Mouse (Mus musculus) stomach, embryonic 16.5 days (tissue): Measurements from ENCODE around the gene Nt5c1a. TPM values are rescaled to one million over a fixed set of nuclear protein-coding genes. Genes with fewer than 3 reads are reported as not detected.

Experiments used
- ATAC-seq: fragments of 200-750 bp; cut with Nextera tagmentation; 2 replicates; pipeline ENCODE4 v1.8.0; 2017; ENCODE audit warnings: moderate number of reproducible peaks, moderate TSS enrichment; ENCODE audit not compliant: insufficient read depth, low FRiP score
- H3K27ac ChIP-seq: fragments of 300-500 bp; sonication (generic); 2 replicates; pipeline ENCODE4 v1.5.1; 2014; ENCODE audit warnings: low read length
- H3K27me3 ChIP-seq: fragments of 300-500 bp; sonication (generic); 2 replicates; pipeline ENCODE4 v1.6.1; 2014; ENCODE audit warnings: low read length, control low read depth, mixed read lengths; ENCODE audit not compliant: control insufficient read depth, insufficient read depth
- H3K36me3 ChIP-seq: fragments of 300-500 bp; sonication (generic); 2 replicates; pipeline ENCODE4 v1.6.1; 2014; ENCODE audit warnings: low read length; ENCODE audit not compliant: control insufficient read depth, insufficient read depth
- H3K4me1 ChIP-seq: fragments of 300-500 bp; sonication (generic); 2 replicates; pipeline ENCODE4 v1.6.1; 2014; ENCODE audit warnings: low read length, control low read depth, mixed read lengths; ENCODE audit not compliant: control insufficient read depth, insufficient read depth
- H3K4me2 ChIP-seq: fragments of 300-500 bp; sonication (generic); 2 replicates; pipeline ENCODE4 v1.6.1; 2014; ENCODE audit warnings: low read depth, low read length, mixed read lengths
- H3K4me3 ChIP-seq: fragments of 300-500 bp; sonication (generic); replicated peaks from 2 replicates; pipeline ENCODE4 v1.5.1; 2014; ENCODE audit warnings: mild to moderate bottlenecking, low read length
- H3K9ac ChIP-seq: fragments of 300-500 bp; sonication (generic); 2 replicates; pipeline ENCODE4 v1.6.1; 2014; ENCODE audit warnings: low read length
- H3K9me3 ChIP-seq: fragments of 300-500 bp; sonication (generic); replicated peaks from 2 replicates; pipeline ENCODE4 v1.6.1; 2016; ENCODE audit warnings: low read length, control low read depth; ENCODE audit not compliant: control insufficient read depth
- WGBS: fragments of 180-500 bp; shearing (Covaris S2); extraction: QIAGEN DNeasy Blood & Tissue Kit; methylation state at CpG from one replicate; pipeline ENCODE4 v1.1.7; 2014; 5-methylcytosine and 5-hydroxymethylcytosine counted together
- polyA plus RNA-seq: library from polyadenylated mRNA; unstranded; fragments of >200 nt; fragmentation: Nextera tagmentation; extraction: Ambion mirVana; gene quantifications from 2 replicates; pipeline ENCODE4 v1.2.1, GENCODE M21; 2015

Nt5c1a gene
- polyA plus RNA-seq, 1 experiment from 2014 or later = not detected

DNA sequence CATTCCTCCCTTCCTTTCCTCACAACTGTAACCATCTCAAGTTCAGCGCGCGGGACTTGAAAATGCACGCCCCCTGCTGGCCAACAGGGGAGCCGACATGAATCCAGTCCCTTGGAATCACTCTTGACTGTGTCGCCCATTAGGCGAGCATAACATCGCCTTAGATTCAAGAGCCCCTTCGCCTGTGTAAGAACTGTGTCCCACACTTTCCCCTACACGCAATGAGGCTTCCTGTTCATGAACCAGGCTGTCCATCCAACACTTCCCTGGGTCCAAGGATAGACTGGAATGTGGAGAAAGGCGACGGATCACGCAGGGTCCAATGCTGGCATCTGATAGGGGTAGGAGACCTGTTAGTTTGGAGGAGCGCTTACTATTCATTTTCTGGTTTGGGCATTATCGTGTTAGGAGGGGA, 526 bp upstream of the Nt5c1a start:
- Histone ChIP-seq H3K36me3 (no peaks in the 10 kb centered on the region), H3K4me1 (peaks cover 6% of the 10 kb centered on the region; the same call in 1 of the 2 replicates), H3K4me2 (peak overlapping the region; percentile 85), H3K9me3 (no peaks in the 10 kb centered on the region), H3K4me3 (peak overlapping the region; percentile 47), H3K9ac (no peak overlapping the region; the same call in 1 of the 2 replicates), H3K27ac (no peak overlapping the region), H3K27me3 (peaks cover 39% of the 10 kb centered on the region)
- 5% methylated on average over 15 of the region's 15 CpGs for WGBS
- ATAC-seq = peak; percentile 30; the same call in 1 of the 2 replicates

DNA sequence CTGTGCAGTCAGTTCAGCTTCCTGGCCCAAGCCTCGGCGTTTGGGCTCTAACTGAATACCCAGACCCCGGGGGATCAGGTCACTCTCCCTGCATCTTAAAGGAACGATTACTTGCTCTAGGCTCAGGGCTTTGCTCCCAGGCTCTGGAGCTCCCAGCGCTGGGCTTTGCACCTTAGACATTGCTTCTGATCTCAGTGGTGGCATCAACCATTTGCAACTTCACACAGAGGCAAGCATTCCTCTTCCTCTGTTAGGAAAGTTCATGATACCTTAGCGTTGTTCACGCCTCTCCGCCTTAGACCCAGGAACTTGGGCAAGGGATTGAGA, 753 bp downstream of the Nt5c1a start:
- peaks cover 6% of the 10 kb centered on the region; the same call in 1 of the 2 replicates for H3K4me1 ChIP-seq
- WGBS = 18% methylated on average over 8 of the region's 8 CpGs
- no peak for ATAC-seq
- peak overlapping the region; percentile 47 for H3K4me3 ChIP-seq
- no peak overlapping the region for H3K9ac ChIP-seq
- no peak overlapping the region for H3K27ac ChIP-seq
- peaks cover 39% of the 10 kb centered on the region for H3K27me3 ChIP-seq
- no peaks in the 10 kb centered on the region for H3K36me3 ChIP-seq
- H3K4me2 ChIP-seq = peak overlapping the region; percentile 85
- H3K9me3 ChIP-seq = no peaks in the 10 kb centered on the region

DNA sequence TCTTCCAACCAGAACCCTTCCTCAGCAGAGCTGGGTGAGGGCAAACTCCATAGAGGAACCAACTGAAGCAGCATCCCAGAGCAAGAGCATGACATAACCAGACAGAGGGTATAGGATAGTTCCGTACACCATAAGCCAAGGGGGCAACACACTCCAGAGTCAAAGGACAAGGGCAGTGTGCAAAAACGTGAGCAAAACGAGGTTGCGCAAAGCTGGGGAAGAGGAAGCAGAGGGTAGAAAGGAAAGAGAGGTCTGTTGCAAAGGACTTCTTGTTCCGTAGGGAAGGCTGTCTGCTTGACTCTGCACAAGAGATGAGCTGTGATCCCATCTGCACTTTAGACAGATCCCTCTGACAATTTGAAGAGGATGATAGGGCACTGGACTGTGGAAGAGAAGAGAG, 6.0 kb downstream of the Nt5c1a start:
- H3K9me3 ChIP-seq = no peaks in the 10 kb centered on the region
- peaks cover 6% of the 10 kb centered on the region; the same call in 1 of the 2 replicates for H3K27me3 ChIP-seq
- no peak overlapping the region for H3K9ac ChIP-seq
- no peaks in the 10 kb centered on the region for H3K4me1 ChIP-seq
- WGBS = 67% methylated on average over 5 of the region's 5 CpGs
- no peak overlapping the region for H3K27ac ChIP-seq
- H3K36me3 ChIP-seq = no peaks in the 10 kb centered on the region
- H3K4me2 ChIP-seq = no peak overlapping the region
- no peak for ATAC-seq
- H3K4me3 ChIP-seq = no peak overlapping the region

DNA sequence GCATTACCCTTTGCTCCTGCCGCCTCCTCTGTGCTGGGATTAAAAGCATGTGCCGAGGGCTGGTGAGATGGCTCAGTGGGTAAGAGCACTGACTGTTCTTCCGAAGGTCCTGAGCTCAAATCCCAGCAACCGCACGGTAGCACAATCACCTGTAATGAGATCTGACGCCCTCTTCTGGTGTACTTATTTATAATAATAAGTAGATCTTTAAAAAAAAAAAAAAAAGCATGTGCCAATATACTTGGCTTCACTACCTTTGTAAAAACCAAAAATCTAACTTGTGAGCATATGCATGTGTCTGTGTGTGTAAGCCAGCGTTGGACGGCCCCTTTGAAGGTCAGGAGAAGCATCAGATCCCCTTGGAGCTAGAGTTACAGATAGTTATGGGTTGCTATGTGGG, 9.7 kb downstream of the Nt5c1a start:
- H3K27ac ChIP-seq = no peak overlapping the region
- no peak overlapping the region for H3K4me3 ChIP-seq
- no peaks in the 10 kb centered on the region for H3K9me3 ChIP-seq
- H3K4me2 ChIP-seq = no peak overlapping the region
- ATAC-seq = no peak
- no peaks in the 10 kb centered on the region for H3K4me1 ChIP-seq
- H3K9ac ChIP-seq = no peak overlapping the region
- H3K36me3 ChIP-seq = no peaks in the 10 kb centered on the region
- no peaks in the 10 kb centered on the region for H3K27me3 ChIP-seq
- WGBS = 58% methylated on average over 8 of the region's 8 CpGs

DNA sequence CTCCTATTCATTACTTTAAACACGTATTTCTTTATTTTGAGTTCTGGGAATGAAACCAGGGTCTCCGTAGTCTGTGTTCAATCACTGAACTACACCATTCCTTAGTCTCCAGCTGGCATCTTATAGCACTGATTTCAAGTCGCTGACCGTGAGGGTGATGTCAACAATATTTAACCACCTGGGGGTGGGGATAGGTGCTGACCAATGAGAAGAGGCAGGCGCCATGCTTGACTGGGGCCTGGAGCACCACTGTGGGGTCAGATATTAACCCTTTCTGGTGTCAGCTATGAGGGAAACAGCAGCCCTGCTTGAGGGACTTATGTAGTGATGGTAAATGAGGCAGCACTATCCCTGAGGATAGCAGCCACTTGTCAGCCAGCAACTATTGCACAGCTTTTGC, 10.1 kb downstream of the Nt5c1a start:
- ATAC-seq = no peak
- Histone ChIP-seq H3K27ac (no peak overlapping the region), H3K4me3 (no peak overlapping the region), H3K4me2 (no peak overlapping the region), H3K9ac (no peak overlapping the region), H3K4me1 (no peaks in the 10 kb centered on the region), H3K36me3 (no peaks in the 10 kb centered on the region), H3K9me3 (no peaks in the 10 kb centered on the region), H3K27me3 (no peaks in the 10 kb centered on the region)
- WGBS = 37% methylated on average over 5 of the region's 5 CpGs

DNA sequence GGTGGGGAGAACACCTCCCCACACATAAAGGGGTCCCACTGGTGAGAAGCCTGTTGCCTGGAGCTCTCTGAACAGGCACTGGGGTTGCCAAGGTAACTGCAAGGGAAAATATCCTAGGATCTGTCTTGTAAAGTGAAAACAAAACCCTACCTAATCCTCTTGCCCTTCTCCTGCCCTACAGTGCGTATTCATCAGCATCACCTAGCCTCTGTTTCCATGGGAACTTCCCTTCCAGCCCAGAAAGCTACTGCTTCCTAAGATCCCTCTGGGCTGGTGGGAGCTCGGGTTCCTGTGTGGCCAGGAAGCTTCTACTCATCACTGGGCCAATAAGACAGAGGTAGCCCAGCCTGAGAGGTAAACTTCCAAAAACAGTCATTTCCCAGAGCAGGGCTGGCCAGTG, 11.0 kb downstream of the Nt5c1a start:
- H3K27ac ChIP-seq = no peak overlapping the region
- H3K36me3 ChIP-seq = no peaks in the 10 kb centered on the region
- H3K27me3 ChIP-seq = no peaks in the 10 kb centered on the region
- 46% methylated on average over 2 of the region's 2 CpGs for WGBS
- no peaks in the 10 kb centered on the region for H3K9me3 ChIP-seq
- H3K4me1 ChIP-seq = no peaks in the 10 kb centered on the region
- no peak overlapping the region for H3K4me3 ChIP-seq
- no peak for ATAC-seq
- no peak overlapping the region for H3K9ac ChIP-seq
- H3K4me2 ChIP-seq = no peak overlapping the region

DNA sequence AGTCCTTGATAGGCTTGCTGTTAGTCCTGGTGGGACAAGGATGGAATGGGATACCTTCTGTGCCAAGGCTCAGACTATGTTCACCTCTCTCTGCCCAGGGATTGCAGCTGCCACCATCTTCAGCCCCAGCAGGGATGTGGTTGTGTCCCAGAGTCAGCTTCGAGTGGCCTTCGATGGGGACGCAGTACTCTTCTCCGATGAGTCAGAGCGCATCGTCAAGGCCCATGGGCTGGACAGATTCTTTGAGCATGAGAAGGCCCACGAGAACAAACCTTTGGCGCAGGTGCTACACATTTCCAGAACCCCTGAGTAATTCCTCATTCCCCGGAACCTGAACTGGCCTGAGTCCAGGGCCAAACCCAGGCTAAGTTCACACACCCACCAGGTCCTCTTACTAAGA, 12.7 kb downstream of the Nt5c1a start:
- no peaks in the 10 kb centered on the region for H3K4me1 ChIP-seq
- ATAC-seq = no peak
- no peak overlapping the region for H3K27ac ChIP-seq
- H3K9ac ChIP-seq = no peak overlapping the region
- H3K4me2 ChIP-seq = no peak overlapping the region
- H3K36me3 ChIP-seq = no peaks in the 10 kb centered on the region
- no peak overlapping the region for H3K4me3 ChIP-seq
- no peaks in the 10 kb centered on the region; the same call in 1 of the 2 replicates for H3K27me3 ChIP-seq
- no peaks in the 10 kb centered on the region for H3K9me3 ChIP-seq
- WGBS = 91% methylated on average over 9 of the region's 9 CpGs

DNA sequence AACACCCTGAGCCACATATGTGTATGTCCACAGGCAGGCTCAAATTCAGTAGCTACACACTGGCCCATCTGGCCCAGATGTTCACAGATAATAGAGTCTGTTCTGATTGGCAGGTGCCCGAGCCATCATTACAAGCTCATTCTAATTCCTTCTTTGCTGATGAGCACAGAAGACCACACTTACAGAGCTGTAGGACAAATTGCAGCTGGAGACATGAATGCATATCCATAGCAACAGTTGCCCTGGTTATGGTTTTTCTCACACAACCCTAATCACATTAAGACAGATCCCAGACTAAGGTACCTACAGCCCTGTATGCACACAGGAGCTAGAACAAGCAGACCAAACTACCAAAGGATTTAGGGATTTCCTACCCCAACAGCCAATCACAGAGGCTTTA, 14.1 kb downstream of the Nt5c1a start:
- Histone ChIP-seq H3K4me2 (no peak overlapping the region), H3K9ac (no peak overlapping the region), H3K9me3 (no peaks in the 10 kb centered on the region), H3K4me3 (no peak overlapping the region), H3K27me3 (no peaks in the 10 kb centered on the region; the same call in 1 of the 2 replicates), H3K36me3 (no peaks in the 10 kb centered on the region), H3K27ac (no peak overlapping the region), H3K4me1 (peaks cover 4% of the 10 kb centered on the region; the same call in 1 of the 2 replicates)
- ATAC-seq = no peak
- 67% methylated on average over 1 of the region's 1 CpGs for WGBS

DNA sequence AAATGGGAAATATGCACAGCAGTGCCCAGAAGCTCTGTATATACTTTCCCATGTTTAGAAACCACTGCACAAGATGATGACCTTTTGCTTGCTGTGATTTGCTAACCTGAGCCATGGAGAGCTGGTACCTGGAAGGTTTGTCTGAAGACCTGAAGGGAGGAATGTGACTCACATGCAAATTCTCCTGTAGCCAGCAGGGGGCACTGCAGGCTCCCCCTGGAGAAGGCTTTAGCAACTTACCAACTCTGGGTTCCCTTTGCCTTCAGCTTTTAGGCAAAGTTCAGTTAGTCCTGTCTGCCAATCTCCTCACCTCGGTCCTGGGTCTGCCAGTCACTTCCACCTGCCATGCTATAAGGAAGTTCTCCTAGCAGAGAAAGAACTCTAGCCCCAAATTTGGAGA, 15.5 kb downstream of the Nt5c1a start:
- H3K4me2 ChIP-seq = no peak overlapping the region
- 16% methylated on average over 1 of the region's 1 CpGs for WGBS
- no peak for ATAC-seq
- no peak overlapping the region for H3K27ac ChIP-seq
- no peaks in the 10 kb centered on the region for H3K36me3 ChIP-seq
- no peaks in the 10 kb centered on the region for H3K9me3 ChIP-seq
- no peaks in the 10 kb centered on the region; the same call in 1 of the 2 replicates for H3K27me3 ChIP-seq
- no peak overlapping the region for H3K4me3 ChIP-seq
- peaks cover 4% of the 10 kb centered on the region; the same call in 1 of the 2 replicates for H3K4me1 ChIP-seq
- no peak overlapping the region for H3K9ac ChIP-seq
